Mouse (Mus musculus): ENCODE data around the gene 4930558K02Rik. TPM values are rescaled to one million over a fixed set of nuclear protein-coding genes. Genes with fewer than 3 reads are reported as not detected.

4930558K02Rik gene
- total and polyA plus RNA-seq, 3 experiments: not detected

DNA sequence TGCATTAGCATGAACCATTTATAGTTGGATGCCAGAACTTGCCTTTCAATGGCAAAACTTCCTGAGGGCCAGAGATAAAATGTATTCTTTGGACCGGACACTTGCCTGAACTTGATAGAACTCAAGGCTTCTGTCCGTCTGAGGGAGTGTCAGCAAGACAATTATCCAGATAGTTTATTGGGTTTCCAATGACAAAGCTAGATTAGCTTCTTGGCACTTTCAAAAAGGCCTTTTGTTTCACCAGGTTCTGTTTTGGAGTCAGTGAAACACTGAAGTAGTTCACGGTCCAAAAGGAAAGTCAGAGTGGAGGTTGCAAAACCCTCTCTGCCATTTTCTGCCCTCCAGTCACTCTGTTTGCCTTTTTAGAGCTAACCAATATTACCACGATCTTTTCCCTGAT is 48.1 kb downstream of the 4930558K02Rik start:
- TF ChIP-seq SMC3 (IDR thresholded peaks at IDR 0.05; ENCODE audit: low read depth, low read length) (no peak), ZC3H11A (IDR thresholded peaks at IDR 0.05; ENCODE audit: low read depth, low read length) (no peak), MAZ (IDR thresholded peaks at IDR 0.05; ENCODE audit: low read depth, low read length) (no peak), HCFC1 (IDR thresholded peaks at IDR 0.05; ENCODE audit: low read depth, low read length) (no peak), JUN (IDR thresholded peaks at IDR 0.05; ENCODE audit: insufficient read depth, low read depth, low read length) (no peak)
- in situ Hi-C loops (cut with MboI; ENCODE audit: low pct_ligation_motif_present, low pct_unique_long_range_greater_than_20kb, low sequenced_read_pairs): no loop called here

DNA sequence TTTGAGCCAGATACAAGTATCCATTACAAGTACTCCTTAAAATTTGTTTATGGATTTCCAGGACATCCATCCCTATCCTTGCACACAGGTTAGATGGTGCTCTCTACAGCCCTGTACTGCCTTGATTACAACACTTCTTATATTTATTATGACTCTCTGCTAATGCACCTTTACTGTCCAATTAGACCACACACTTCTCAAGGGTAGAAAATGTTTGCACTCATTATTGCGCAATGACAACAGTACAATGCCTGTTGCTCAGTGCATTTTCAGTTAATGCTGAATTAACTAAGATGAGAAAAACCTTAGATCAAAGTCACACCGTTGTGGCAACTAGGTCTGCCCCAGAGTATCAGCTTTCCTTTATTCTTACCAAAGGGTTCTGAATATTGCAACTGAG is 51.5 kb downstream of the 4930558K02Rik start:
- no peak overlapping the region for H3K9ac ChIP-seq (ENCODE audit: insufficient read depth, low read depth)
- in situ Hi-C loops (cut with MboI; ENCODE audit: low pct_ligation_motif_present, low pct_unique_long_range_greater_than_20kb, low sequenced_read_pairs): no loop called here
- H3K4me3 ChIP-seq (replicated peaks in 1 of 3; ENCODE audit: low read depth in 2 of 3, low read length in 2 of 3, poor library complexity in 1 of 3): no peak overlapping the region
- dilution Hi-C loops (cut with MboI; ENCODE audit: extremely low pct_ligation_motif_present, extremely low pct_unique_long_range_greater_than_20kb, low sequenced_read_pairs): no loop called here
- H3K9me3 ChIP-seq (replicated peaks; ENCODE audit: low read length): no peaks in the 10 kb centered on the region
- no peak for DNase-seq (ENCODE audit: extremely low read depth)
- TF ChIP-seq POLR2A (IDR thresholded peaks at IDR 0.05; ENCODE audit: low read depth, low read length) (no peak), ELF1 (IDR thresholded peaks at IDR 0.05; ENCODE audit: low read depth, low read length) (no peak)
- H3K4me1 ChIP-seq (ENCODE audit: control insufficient read depth in 1 of 2, insufficient read depth in 2 of 2): peaks cover 13 to 19% of the 10 kb centered on the region in 2 experiments
- H3K4me2 ChIP-seq (ENCODE audit: insufficient read depth, low read depth, poor library complexity, severe bottlenecking): no peak overlapping the region
- no peaks in the 10 kb centered on the region for H3K27me3 ChIP-seq (replicated peaks)
- H3K36me3 ChIP-seq (replicated peaks in 1 of 2; ENCODE audit: control insufficient read depth in 1 of 2, insufficient read depth in 1 of 2, low read length in 1 of 2): no peaks in the 10 kb centered on the region
- no peaks in the 10 kb centered on the region for H3K79me2 ChIP-seq (replicated peaks; ENCODE audit: control insufficient read depth, extremely low read depth, insufficient read depth, poor library complexity, severe bottlenecking)
- H3K27ac ChIP-seq (ENCODE audit: insufficient read depth, low read depth): no peak overlapping the region

More for the DNA sequence above, 48.1 kb downstream of the 4930558K02Rik start:
- Histone ChIP-seq H3K9me3 (replicated peaks; ENCODE audit: low read length) (no peaks in the 10 kb centered on the region), H3K27ac (ENCODE audit: insufficient read depth, low read depth) (no peak overlapping the region), H3K36me3 (replicated peaks in 1 of 2; ENCODE audit: control insufficient read depth in 1 of 2, insufficient read depth in 1 of 2, low read length in 1 of 2) (no peaks in the 10 kb centered on the region), H3K4me2 (ENCODE audit: insufficient read depth, low read depth, poor library complexity, severe bottlenecking) (no peak overlapping the region), H3K79me2 (replicated peaks; ENCODE audit: control insufficient read depth, extremely low read depth, insufficient read depth, poor library complexity, severe bottlenecking) (no peaks in the 10 kb centered on the region), H3K4me3 (replicated peaks in 1 of 3; ENCODE audit: low read depth in 2 of 3, low read length in 2 of 3, poor library complexity in 1 of 3) (no peak overlapping the region), H3K9ac (ENCODE audit: insufficient read depth, low read depth) (no peak overlapping the region), H3K4me1 (ENCODE audit: control insufficient read depth in 1 of 2, insufficient read depth in 2 of 2) (0 out of 4 replicates have a peak, but pooled peaks cover 0 to 2% of the 10 kb centered on the region in 2 experiments), H3K27me3 (replicated peaks) (no peaks in the 10 kb centered on the region)
- dilution Hi-C loops (cut with MboI; ENCODE audit: extremely low pct_ligation_motif_present, extremely low pct_unique_long_range_greater_than_20kb, low sequenced_read_pairs): no loop called here
- DNase-seq (ENCODE audit: extremely low read depth): no peak

DNA sequence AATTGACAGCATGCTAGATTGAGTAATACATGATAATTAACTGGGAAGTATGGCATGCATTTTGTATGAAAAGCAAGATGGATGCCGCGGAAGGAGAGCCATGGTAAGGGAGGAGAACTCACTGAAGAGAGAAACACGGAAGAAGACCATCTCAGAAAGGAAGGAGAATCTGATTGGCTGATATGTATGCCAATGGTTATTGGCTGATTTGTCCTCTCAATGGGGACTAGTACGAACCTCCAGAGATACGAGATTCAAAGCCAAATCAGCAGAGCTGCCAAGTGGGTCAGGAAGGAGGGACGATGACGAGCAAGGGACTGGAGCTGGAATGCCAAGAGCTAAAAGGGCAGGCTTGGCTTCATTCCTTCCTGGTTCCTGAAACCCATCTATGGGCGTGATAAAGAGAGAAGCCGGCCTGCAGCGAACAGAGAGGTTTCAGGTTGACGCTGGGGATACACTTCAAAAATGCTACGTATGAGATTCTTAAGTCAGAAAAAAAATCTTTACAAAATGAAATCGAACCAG is 54.1 kb downstream of the 4930558K02Rik start:
- H3K9ac ChIP-seq (ENCODE audit: insufficient read depth, low read depth): no peak overlapping the region
- no peaks in the 10 kb centered on the region for H3K36me3 ChIP-seq (replicated peaks in 1 of 2; ENCODE audit: control insufficient read depth in 1 of 2, insufficient read depth in 1 of 2, low read length in 1 of 2)
- H3K79me2 ChIP-seq (replicated peaks; ENCODE audit: control insufficient read depth, extremely low read depth, insufficient read depth, poor library complexity, severe bottlenecking): no peaks in the 10 kb centered on the region
- no peaks in the 10 kb centered on the region for H3K9me3 ChIP-seq (replicated peaks; ENCODE audit: low read length)
- peaks cover 27 to 38% of the 10 kb centered on the region in 2 experiments for H3K4me1 ChIP-seq (ENCODE audit: control insufficient read depth in 1 of 2, insufficient read depth in 2 of 2)
- dilution Hi-C loops (cut with MboI; ENCODE audit: extremely low pct_ligation_motif_present, extremely low pct_unique_long_range_greater_than_20kb, low sequenced_read_pairs): no loop called here
- in situ Hi-C loops (cut with MboI; ENCODE audit: low pct_ligation_motif_present, low pct_unique_long_range_greater_than_20kb, low sequenced_read_pairs): no loop called here
- no peak for TF ChIP-seq MAFK (IDR thresholded peaks at IDR 0.05; ENCODE audit: insufficient replicate concordance, low read length)
- no peak for TF ChIP-seq TBP (conservative IDR thresholded peaks at IDR 0.05; ENCODE audit: low read depth, low read length)
- no peak for TF ChIP-seq CHD2 (IDR thresholded peaks at IDR 0.05; ENCODE audit: low read length)
- no peak for TF ChIP-seq BHLHE40 (IDR thresholded peaks at IDR 0.05; ENCODE audit: low read depth, low read length)
- no peak for TF ChIP-seq MAZ (IDR thresholded peaks at IDR 0.05; ENCODE audit: low read depth, low read length)
- TF ChIP-seq KAT2A (IDR thresholded peaks at IDR 0.05; ENCODE audit: insufficient replicate concordance, low read length): no peak
- TF ChIP-seq JUN (IDR thresholded peaks at IDR 0.05; ENCODE audit: insufficient read depth, low read depth, low read length): no peak
- TF ChIP-seq E2F4 (IDR thresholded peaks at IDR 0.05; ENCODE audit: insufficient replicate concordance, low read depth, low read length): no peak
- TF ChIP-seq HCFC1 (IDR thresholded peaks at IDR 0.05; ENCODE audit: low read depth, low read length): no peak
- TF ChIP-seq USF2 (conservative IDR thresholded peaks at IDR 0.05; ENCODE audit: low read depth, low read length): no peak
- no peak for TF ChIP-seq UBTF (IDR thresholded peaks at IDR 0.05; ENCODE audit: low read depth, low read length)
- TF ChIP-seq MYC (IDR thresholded peaks at IDR 0.05; ENCODE audit: low read depth, low read length): no peak
- no peaks in the 10 kb centered on the region for H3K27me3 ChIP-seq (replicated peaks)
- no peak for DNase-seq (ENCODE audit: extremely low read depth)
- H3K4me2 ChIP-seq (ENCODE audit: insufficient read depth, low read depth, poor library complexity, severe bottlenecking): no peak overlapping the region
- H3K27ac ChIP-seq (ENCODE audit: insufficient read depth, low read depth): no peak overlapping the region
- H3K4me3 ChIP-seq (replicated peaks in 1 of 3; ENCODE audit: low read depth in 2 of 3, low read length in 2 of 3, poor library complexity in 1 of 3): no peak overlapping the region
